Mouse (Mus musculus) large intestine, adult 2 months (tissue): Measurements from ENCODE around the gene Cbx4. TPM values are rescaled to one million over a fixed set of nuclear protein-coding genes. Genes with fewer than 3 reads are reported as not detected.

Experiments
- DNase-seq: peaks from one replicate; pipeline ENCODE4 v3.0.0-alpha.2; 2012; ENCODE audit warnings: low read depth, low spot score
- WGBS: fragments of 180-500 bp; shearing (Covaris S2); methylation state at CpG from one replicate; pipeline ENCODE4 v1.1.7; 2018; 5-methylcytosine and 5-hydroxymethylcytosine counted together
- polyA plus RNA-seq: library from polyadenylated mRNA; depleted of rRNA; stranded (reverse); fragments of >200 nt; gene quantifications from 2 replicates; pipeline ENCODE4 v1.2.3, GENCODE M21; 2012; rRNA removed

The Cbx4 gene
- polyA plus RNA-seq, 1 experiment: 4.4 TPM

GRCm38 (mm10) chr11:119033874-119034558, 52.0 kb downstream of the Cbx4 start:
- WGBS: 4% methylated on average over 26 of the region's 26 CpGs
- DNase-seq: no peak

Other genes starting within 250 kb of the Cbx4 start
- gene Rbfox3, start 174.6 kb downstream of the Cbx4 start, polyA plus RNA-seq: 0.10 and 0.11 TPM in 2 replicates
- gene Enpp7, start 98.0 kb downstream of the Cbx4 start, polyA plus RNA-seq: 174 and 2,153 TPM in 2 replicates
- gene Cbx2, start 63.3 kb downstream of the Cbx4 start, polyA plus RNA-seq: 3.5 and 5.1 TPM in 2 replicates
- gene Cbx8, start 45.3 kb downstream of the Cbx4 start, polyA plus RNA-seq: 3.2 and 4.3 TPM in 2 replicates
- 4.0 and 4.4 TPM in 2 replicates for gene Tbc1d16, start 142.3 kb upstream of the Cbx4 start, polyA plus RNA-seq
- 0.25 and 0.26 TPM in 2 replicates for gene Ccdc40, start 142.4 kb upstream of the Cbx4 start, polyA plus RNA-seq
- gene Gaa, start 181.7 kb upstream of the Cbx4 start, polyA plus RNA-seq: 33.2 and 42.2 TPM in 2 replicates
- 107 and 109 TPM in 2 replicates for gene Eif4a3, start 213.9 kb upstream of the Cbx4 start, polyA plus RNA-seq
- 8.7 and 11.9 TPM in 2 replicates for gene Card14, start 221.5 kb upstream of the Cbx4 start, polyA plus RNA-seq